Mouse (Mus musculus): ENCODE measurements around the gene Hs3st3a1.

GRCm38 (mm10) chr11:64512301-64512700 lies 77.2 kb downstream of the Hs3st3a1 start:
- TF ChIP-seq CTCF (IDR thresholded peaks at IDR 0.05) (no peak), POLR2A (IDR thresholded peaks at IDR 0.05; ENCODE audit: insufficient read depth, low read depth, low read length) (no peak), EP300 (IDR thresholded peaks at IDR 0.05; ENCODE audit: insufficient read depth, low read depth, low read length) (no peak)
